Mouse (Mus musculus): Measurements from ENCODE around the gene Fgfr2.

DNA sequence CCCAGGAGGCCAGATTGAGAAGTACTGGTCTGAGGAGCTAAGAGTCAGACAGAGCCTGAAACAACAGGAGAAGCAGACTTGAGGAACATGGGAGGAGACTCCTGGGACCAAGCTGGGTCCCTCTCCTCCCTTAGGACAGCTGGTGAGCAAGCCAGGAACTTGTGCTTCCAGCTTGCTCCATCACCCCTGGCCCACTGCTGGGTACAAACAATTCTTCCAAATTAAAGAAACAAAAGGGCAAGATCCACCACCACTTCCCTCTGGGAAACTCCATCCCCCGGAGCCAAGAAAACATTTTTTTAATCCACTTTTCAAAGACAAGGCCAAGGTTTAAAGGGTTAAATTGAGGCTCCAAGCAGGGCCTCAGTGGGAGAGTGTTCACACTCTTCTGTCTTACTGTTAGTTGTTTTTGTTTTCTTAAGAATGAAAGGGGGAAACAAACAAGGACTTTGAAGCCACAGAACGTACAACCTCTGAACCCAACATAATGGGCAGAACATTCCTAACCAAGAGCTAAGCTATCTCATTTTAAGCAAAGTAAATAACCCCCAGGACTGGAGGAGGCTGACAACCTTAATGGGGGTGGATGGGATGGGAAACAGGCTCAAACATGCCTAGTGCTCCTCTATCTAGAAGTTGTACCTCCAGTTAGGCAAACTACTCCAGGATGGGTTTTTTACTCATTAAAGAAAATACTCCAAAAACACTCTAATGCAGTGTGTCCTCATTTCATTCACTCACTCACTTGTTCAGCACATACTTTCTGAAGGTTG lies 849.2 kb downstream of the Fgfr2 start:
- no peak for TF ChIP-seq POLR2A (IDR thresholded peaks at IDR 0.05; ENCODE audit: control insufficient read depth, low read depth, low read length)
- no peak for TF ChIP-seq CTCF (IDR thresholded peaks at IDR 0.05; ENCODE audit: control insufficient read depth, insufficient read depth, insufficient replicate concordance, low read depth, low read length)
